Mouse (Mus musculus): ENCODE measurements around the gene Itga6. TPM values are rescaled to one million over a fixed set of nuclear protein-coding genes. Genes with fewer than 3 reads are reported as not detected.

Gene Itga6
- polyA plus RNA-seq, 1 experiment from 2014 or later, result 22.3 TPM

DNA sequence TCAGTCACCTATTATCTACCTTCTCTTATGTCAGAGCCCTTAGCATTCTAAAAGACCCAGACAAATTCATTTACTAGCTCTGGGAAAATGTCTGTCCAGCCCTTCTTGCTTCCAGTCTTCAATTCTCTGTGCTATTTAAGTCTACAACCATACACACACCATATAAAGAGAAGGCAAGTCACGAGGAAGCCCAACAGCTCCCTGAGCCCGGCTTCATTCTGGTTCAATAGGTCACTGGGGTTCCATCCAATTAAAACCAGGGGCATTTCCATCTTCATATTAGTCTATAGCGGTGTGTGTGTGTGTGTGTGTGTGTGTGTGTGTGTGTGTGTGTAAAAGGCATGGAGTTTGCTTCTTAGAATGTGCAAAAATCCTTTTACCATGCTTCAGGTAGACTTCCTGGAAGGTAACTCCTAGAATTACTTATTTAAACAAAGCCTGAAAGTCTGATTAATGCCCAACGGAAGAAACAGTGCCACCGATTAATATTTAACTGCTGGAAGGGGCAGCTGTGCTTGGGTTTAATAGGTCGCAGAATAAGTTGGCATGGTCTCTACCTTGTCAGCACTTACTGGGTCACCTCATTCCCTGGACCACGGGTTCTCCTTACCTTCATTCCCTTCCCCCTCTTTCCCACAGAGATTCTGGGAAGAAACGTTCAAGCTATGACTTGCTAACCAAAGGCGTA lies 6.1 kb upstream of the Itga6 start:
- 76% methylated on average over 9 of the region's 9 CpGs for WGBS
- H3K27ac ChIP-seq (ENCODE audit: low read depth, low read length), result no peak overlapping the region
- H3K9me3 ChIP-seq (ENCODE audit: control insufficient read depth, low read length), result no peaks in the 10 kb centered on the region
- H3K4me1 ChIP-seq (replicated peaks; ENCODE audit: control insufficient read depth, insufficient read depth, low read length), result peaks cover 5% of the 10 kb centered on the region
- no peak overlapping the region for H3K4me3 ChIP-seq (ENCODE audit: low read depth, low read length)
- no peak overlapping the region for H3K9ac ChIP-seq (ENCODE audit: low read depth, low read length)
- H3K36me3 ChIP-seq (ENCODE audit: control insufficient read depth, insufficient read depth, low read length), result no peaks in the 10 kb centered on the region
- no peak for ATAC-seq (replicated peaks; ENCODE audit: low FRiP score)
- peaks cover 4% of the 10 kb centered on the region; the same call in 1 of the 2 replicates for H3K27me3 ChIP-seq (replicated peaks; ENCODE audit: control insufficient read depth, insufficient read depth, low read length)
- DNase-seq (ENCODE audit: low spot score), result no peak
- H3K4me2 ChIP-seq, result no peak overlapping the region

DNA sequence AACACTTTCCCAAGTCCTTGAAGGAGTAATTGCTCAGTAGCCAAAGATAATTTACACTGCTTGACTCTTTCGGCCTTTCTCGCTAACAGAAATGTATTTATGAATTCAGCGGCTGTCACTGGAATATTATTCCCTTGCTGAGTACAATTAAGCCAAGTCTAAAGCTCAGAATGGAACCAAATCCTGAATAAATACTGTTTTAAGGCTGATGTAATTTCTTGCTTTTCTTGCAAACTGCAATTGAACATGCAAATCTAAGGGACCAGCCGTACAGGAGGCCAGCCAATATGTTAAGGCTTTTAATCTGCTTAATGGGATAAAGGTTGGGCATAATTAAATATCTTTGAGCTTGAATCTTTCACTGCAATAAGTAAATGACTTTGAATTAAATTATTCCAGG lies 2.9 kb upstream of the Itga6 start:
- no peaks in the 10 kb centered on the region for H3K9me3 ChIP-seq (ENCODE audit: control insufficient read depth, low read length)
- H3K36me3 ChIP-seq (ENCODE audit: control insufficient read depth, insufficient read depth, low read length), result no peaks in the 10 kb centered on the region
- no peak overlapping the region for H3K9ac ChIP-seq (ENCODE audit: low read depth, low read length)
- H3K27ac ChIP-seq (ENCODE audit: low read depth, low read length), result no peak overlapping the region
- ATAC-seq (replicated peaks; ENCODE audit: low FRiP score) (no peak), DNase-seq (ENCODE audit: low spot score) (no peak)
- no peak overlapping the region for H3K4me3 ChIP-seq (ENCODE audit: low read depth, low read length)
- no peak overlapping the region for H3K4me2 ChIP-seq
- WGBS, result 85% methylated on average over 4 of the region's 4 CpGs
- no peaks in the 10 kb centered on the region for H3K27me3 ChIP-seq (replicated peaks; ENCODE audit: control insufficient read depth, insufficient read depth, low read length)
- H3K4me1 ChIP-seq (replicated peaks; ENCODE audit: control insufficient read depth, insufficient read depth, low read length), result peaks cover 19% of the 10 kb centered on the region

DNA sequence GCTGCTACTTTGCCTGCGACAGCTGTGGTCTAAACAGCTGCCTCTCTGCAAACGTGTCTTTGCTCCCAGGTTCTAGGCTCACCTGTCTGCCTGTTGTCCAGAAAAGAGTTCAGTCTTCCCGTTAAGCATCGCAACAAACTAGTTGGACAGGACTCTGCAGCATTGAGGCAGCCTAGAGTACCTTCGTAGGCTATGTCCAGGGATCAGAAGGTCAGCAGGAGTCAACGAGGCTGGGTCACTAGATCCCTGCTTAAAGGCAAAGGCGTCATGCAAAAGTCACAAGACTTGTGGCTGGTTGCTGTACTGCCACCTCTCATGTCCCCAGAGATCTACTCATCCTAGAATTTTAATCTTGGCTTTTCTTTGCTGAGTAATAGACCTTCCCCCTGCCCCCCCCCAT lies 2.0 kb upstream of the Itga6 start:
- H3K4me2 ChIP-seq, result no peak overlapping the region
- no peak overlapping the region for H3K4me3 ChIP-seq (ENCODE audit: low read depth, low read length)
- WGBS, result 67% methylated on average over 7 of the region's 7 CpGs
- no peaks in the 10 kb centered on the region for H3K36me3 ChIP-seq (ENCODE audit: control insufficient read depth, insufficient read depth, low read length)
- H3K9ac ChIP-seq (ENCODE audit: low read depth, low read length), result no peak overlapping the region
- DNase-seq (ENCODE audit: low spot score) (no peak), ATAC-seq (replicated peaks; ENCODE audit: low FRiP score) (no peak)
- H3K27ac ChIP-seq (ENCODE audit: low read depth, low read length), result no peak overlapping the region
- H3K27me3 ChIP-seq (replicated peaks; ENCODE audit: control insufficient read depth, insufficient read depth, low read length), result no peaks in the 10 kb centered on the region
- H3K9me3 ChIP-seq (ENCODE audit: control insufficient read depth, low read length), result no peaks in the 10 kb centered on the region
- H3K4me1 ChIP-seq (replicated peaks; ENCODE audit: control insufficient read depth, insufficient read depth, low read length), result peaks cover 19% of the 10 kb centered on the region

DNA sequence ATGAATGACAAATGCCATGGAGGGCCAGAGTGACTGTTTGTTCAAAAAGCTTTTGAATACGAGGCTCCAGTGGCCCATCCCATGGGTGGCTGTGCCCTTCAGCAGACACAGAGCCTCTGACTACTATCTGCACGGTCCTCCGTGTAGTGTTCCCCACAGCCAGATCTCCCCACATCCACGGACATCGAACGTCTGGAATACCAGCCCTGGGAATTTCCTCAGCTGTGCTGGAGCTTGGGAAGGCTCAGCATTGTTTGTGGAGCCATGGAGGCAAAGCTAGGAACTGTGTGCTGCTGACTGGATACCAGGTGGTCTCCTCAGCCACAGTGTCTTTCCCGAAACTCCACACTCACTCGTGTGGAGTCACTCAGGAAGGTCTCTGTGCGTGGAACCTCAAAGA lies 1.1 kb upstream of the Itga6 start:
- H3K4me2 ChIP-seq, result peak overlapping the region; percentile 25; the same call in 1 of the 2 replicates
- H3K4me1 ChIP-seq (replicated peaks; ENCODE audit: control insufficient read depth, insufficient read depth, low read length), result peaks cover 19% of the 10 kb centered on the region
- DNase-seq (ENCODE audit: low spot score) (no peak), ATAC-seq (replicated peaks; ENCODE audit: low FRiP score) (no peak)
- WGBS, result 20% methylated on average over 9 of the region's 9 CpGs
- no peak overlapping the region; the same call in 1 of the 2 replicates for H3K27ac ChIP-seq (ENCODE audit: low read depth, low read length)
- H3K9ac ChIP-seq (ENCODE audit: low read depth, low read length), result no peak overlapping the region
- H3K9me3 ChIP-seq (ENCODE audit: control insufficient read depth, low read length), result no peaks in the 10 kb centered on the region
- H3K27me3 ChIP-seq (replicated peaks; ENCODE audit: control insufficient read depth, insufficient read depth, low read length), result no peaks in the 10 kb centered on the region
- H3K4me3 ChIP-seq (ENCODE audit: low read depth, low read length), result no peak overlapping the region
- H3K36me3 ChIP-seq (ENCODE audit: control insufficient read depth, insufficient read depth, low read length), result no peaks in the 10 kb centered on the region

DNA sequence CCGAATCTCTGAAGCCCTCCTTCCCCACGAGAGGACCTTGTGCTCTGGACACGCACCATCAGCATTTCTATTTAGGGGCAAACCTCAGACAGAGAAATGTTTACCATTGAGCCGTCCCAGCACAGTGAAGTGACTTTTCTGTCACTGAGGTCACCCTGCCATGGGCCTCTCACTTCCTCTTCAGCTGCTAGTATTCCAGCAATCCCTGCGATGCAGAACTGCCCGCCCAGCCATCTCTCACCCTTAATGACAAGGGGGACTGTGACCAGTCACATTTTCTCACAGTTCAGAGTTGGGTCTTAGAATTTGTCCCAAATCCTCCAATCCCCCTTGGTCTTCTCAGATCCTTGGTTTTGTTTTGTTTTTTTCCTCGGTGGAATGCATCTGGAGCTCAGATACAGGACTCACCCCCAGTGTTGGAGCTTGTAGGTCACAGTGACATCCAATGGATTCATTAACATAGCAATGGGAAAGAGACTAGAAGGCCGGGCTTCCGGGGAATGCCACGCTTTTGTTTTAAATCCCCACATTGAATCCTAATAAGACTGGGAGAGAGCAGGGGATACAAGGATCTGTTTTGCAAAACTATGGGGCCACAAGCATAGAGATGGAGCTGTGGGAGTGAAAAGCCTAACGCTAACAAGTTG lies 432 bp upstream of the Itga6 start:
- DNase-seq (ENCODE audit: low spot score) (peak; percentile 40), ATAC-seq (replicated peaks; ENCODE audit: low FRiP score) (0 out of 2 replicates have a peak, but pooled peaks have one; percentile 31)
- H3K4me1 ChIP-seq (replicated peaks; ENCODE audit: control insufficient read depth, insufficient read depth, low read length), result peaks cover 22% of the 10 kb centered on the region
- no peak overlapping the region for H3K4me3 ChIP-seq (ENCODE audit: low read depth, low read length)
- no peaks in the 10 kb centered on the region for H3K27me3 ChIP-seq (replicated peaks; ENCODE audit: control insufficient read depth, insufficient read depth, low read length)
- H3K27ac ChIP-seq (ENCODE audit: low read depth, low read length), result no peak overlapping the region
- H3K36me3 ChIP-seq (ENCODE audit: control insufficient read depth, insufficient read depth, low read length), result no peaks in the 10 kb centered on the region
- 13% methylated on average over 11 of the region's 11 CpGs for WGBS
- peak overlapping the region; percentile 25; the same call in 1 of the 2 replicates for H3K4me2 ChIP-seq
- no peaks in the 10 kb centered on the region for H3K9me3 ChIP-seq (ENCODE audit: control insufficient read depth, low read length)
- no peak overlapping the region for H3K9ac ChIP-seq (ENCODE audit: low read depth, low read length)

DNA sequence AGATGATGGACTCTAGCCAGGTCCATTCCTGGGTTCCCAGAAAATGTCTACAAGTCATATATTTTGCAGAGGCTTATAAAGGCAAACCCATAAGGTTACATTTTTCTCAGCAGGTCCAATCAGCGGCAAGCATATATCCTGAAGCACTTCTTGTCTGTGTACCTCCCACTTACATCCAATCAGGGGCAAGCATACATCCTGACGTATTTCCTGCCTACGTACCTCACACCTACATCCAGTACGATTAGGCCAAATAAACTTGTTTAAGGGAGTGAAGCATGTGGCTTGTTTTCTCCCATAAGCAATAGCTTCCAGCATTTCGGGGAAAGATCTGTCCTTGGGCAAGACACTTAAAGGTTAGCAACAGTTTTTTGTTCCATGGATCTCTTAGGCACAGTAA lies 3.0 kb downstream of the Itga6 start:
- DNase-seq (ENCODE audit: low spot score), result no peak
- H3K4me3 ChIP-seq (ENCODE audit: low read depth, low read length), result no peak overlapping the region
- H3K9me3 ChIP-seq (ENCODE audit: control insufficient read depth, low read length), result no peaks in the 10 kb centered on the region
- no peak for ATAC-seq (replicated peaks; ENCODE audit: low FRiP score)
- peaks cover 31% of the 10 kb centered on the region for H3K4me1 ChIP-seq (replicated peaks; ENCODE audit: control insufficient read depth, insufficient read depth, low read length)
- no peak overlapping the region for H3K9ac ChIP-seq (ENCODE audit: low read depth, low read length)
- no peak overlapping the region for H3K4me2 ChIP-seq
- no peaks in the 10 kb centered on the region for H3K27me3 ChIP-seq (replicated peaks; ENCODE audit: control insufficient read depth, insufficient read depth, low read length)
- no peaks in the 10 kb centered on the region for H3K36me3 ChIP-seq (ENCODE audit: control insufficient read depth, insufficient read depth, low read length)
- WGBS, result 78% methylated on average over 5 of the region's 5 CpGs
- no peak overlapping the region for H3K27ac ChIP-seq (ENCODE audit: low read depth, low read length)

DNA sequence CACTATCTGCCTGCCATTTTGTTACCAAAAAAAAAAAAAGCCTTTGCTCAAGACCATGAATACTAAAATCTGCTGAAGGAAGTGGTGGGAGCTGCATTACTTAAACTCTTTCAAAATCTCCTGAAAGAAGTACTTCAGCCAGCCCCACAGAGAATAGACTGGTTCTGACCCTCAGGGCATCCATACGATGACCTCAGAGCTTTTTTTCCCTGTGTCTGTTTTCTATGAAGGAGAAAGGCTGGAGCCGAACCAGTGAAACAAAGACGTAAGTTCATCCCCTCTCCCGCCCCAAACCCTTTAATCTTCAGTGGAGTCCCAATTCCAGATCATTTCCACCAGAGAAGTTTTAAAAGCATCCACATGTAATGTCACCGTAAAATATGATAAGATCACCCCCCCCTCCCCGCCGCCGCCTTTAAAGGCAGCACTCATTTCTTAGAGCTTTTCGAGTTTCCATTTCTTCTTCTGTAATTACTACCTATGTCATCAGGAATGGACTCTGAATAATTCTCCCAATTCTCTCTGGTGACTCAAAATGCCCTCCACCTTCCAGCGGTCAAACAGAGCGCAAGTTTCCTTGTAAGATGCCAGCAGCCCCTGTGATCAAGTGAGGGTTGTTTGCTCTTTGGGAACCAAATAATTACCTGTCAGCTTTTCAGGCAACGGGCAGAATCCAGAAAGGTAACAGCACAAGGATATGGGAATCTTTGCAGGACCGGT lies 4.1 kb downstream of the Itga6 start:
- WGBS, result 68% methylated on average over 13 of the region's 13 CpGs
- Histone ChIP-seq H3K27me3 (replicated peaks; ENCODE audit: control insufficient read depth, insufficient read depth, low read length) (no peaks in the 10 kb centered on the region), H3K9ac (ENCODE audit: low read depth, low read length) (no peak overlapping the region), H3K4me2 (no peak overlapping the region), H3K4me1 (replicated peaks; ENCODE audit: control insufficient read depth, insufficient read depth, low read length) (peaks cover 23% of the 10 kb centered on the region), H3K9me3 (ENCODE audit: control insufficient read depth, low read length) (no peaks in the 10 kb centered on the region), H3K36me3 (ENCODE audit: control insufficient read depth, insufficient read depth, low read length) (no peaks in the 10 kb centered on the region), H3K4me3 (ENCODE audit: low read depth, low read length) (no peak overlapping the region), H3K27ac (ENCODE audit: low read depth, low read length) (no peak overlapping the region)
- ATAC-seq (replicated peaks; ENCODE audit: low FRiP score), result no peak
- DNase-seq (ENCODE audit: low spot score), result no peak

DNA sequence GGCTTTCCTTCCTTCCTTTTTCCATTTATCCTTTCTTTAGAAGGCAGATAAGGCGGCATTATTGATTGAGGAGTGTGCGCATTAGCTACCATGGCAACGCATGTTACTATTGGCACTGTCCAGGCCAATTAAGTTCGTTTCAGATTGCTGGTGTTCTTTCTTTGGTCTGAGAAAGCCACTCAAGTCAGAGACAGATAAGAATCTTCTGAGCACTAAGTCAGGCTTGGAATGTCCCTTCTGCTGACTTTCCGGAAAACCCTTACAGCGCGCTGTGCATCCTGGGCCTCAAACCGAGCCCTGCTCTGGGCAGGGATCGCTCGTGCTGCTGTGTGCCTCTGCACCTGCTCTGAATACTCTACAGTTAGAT lies 4.7 kb downstream of the Itga6 start:
- Histone ChIP-seq H3K4me1 (replicated peaks; ENCODE audit: control insufficient read depth, insufficient read depth, low read length) (peaks cover 19% of the 10 kb centered on the region), H3K27me3 (replicated peaks; ENCODE audit: control insufficient read depth, insufficient read depth, low read length) (no peaks in the 10 kb centered on the region), H3K4me3 (ENCODE audit: low read depth, low read length) (no peak overlapping the region), H3K9me3 (ENCODE audit: control insufficient read depth, low read length) (no peaks in the 10 kb centered on the region), H3K9ac (ENCODE audit: low read depth, low read length) (no peak overlapping the region), H3K27ac (ENCODE audit: low read depth, low read length) (no peak overlapping the region), H3K36me3 (ENCODE audit: control insufficient read depth, insufficient read depth, low read length) (no peaks in the 10 kb centered on the region), H3K4me2 (no peak overlapping the region)
- no peak for DNase-seq (ENCODE audit: low spot score)
- 61% methylated on average over 10 of the region's 10 CpGs for WGBS
- no peak for ATAC-seq (replicated peaks; ENCODE audit: low FRiP score)

Data from liver, embryonic 11.5 days (tissue).